Mouse (Mus musculus) midbrain, postnatal 0 days (tissue): ENCODE measurements around the gene Inafm2. TPM values are rescaled to one million over a fixed set of nuclear protein-coding genes. Genes with fewer than 3 reads are reported as not detected.

Experiments used
- ATAC-seq: fragments of 200-750 bp; cut with Nextera tagmentation; 2 replicates; pipeline ENCODE4 v1.8.0; 2017; ENCODE audit warnings: moderate number of reproducible peaks, mild to moderate bottlenecking, moderate TSS enrichment, moderate library complexity; ENCODE audit not compliant: low FRiP score
- DNase-seq: peaks from one replicate; pipeline ENCODE4 v3.0.0-alpha.2; 2015; ENCODE audit warnings: low spot score
- H3K27ac ChIP-seq: fragments of 300-500 bp; sonication (generic); 2 replicates; pipeline ENCODE4 v1.5.1; 2014; ENCODE audit warnings: low read depth, mild to moderate bottlenecking, low read length, mixed read lengths
- H3K27me3 ChIP-seq: fragments of 300-500 bp; sonication (generic); 2 replicates; pipeline ENCODE4 v1.6.1; 2014; ENCODE audit warnings: low read length, control low read depth, mixed read lengths; ENCODE audit not compliant: insufficient read depth
- H3K36me3 ChIP-seq: fragments of 300-500 bp; sonication (generic); 2 replicates; pipeline ENCODE4 v1.6.1; 2014; ENCODE audit warnings: low read length, control low read depth, mixed read lengths; ENCODE audit not compliant: insufficient read depth
- H3K4me1 ChIP-seq: fragments of 300-500 bp; sonication (generic); 2 replicates; pipeline ENCODE4 v1.6.1; 2014; ENCODE audit warnings: mild to moderate bottlenecking, control low read depth, antibody characterized with exemption, low read length, mixed read lengths; ENCODE audit not compliant: insufficient read depth
- H3K4me2 ChIP-seq: fragments of 300-500 bp; sonication (generic); 2 replicates; pipeline ENCODE4 v1.6.1; 2014; ENCODE audit warnings: low read depth, mild to moderate bottlenecking, low read length, mixed read lengths; ENCODE audit not compliant: poor library complexity, severe bottlenecking
- H3K4me3 ChIP-seq: fragments of 300-500 bp; sonication (generic); 2 replicates; pipeline ENCODE4 v1.5.1; 2014; ENCODE audit warnings: low read depth, mild to moderate bottlenecking, low read length, moderate library complexity
- H3K9ac ChIP-seq: fragments of 300-500 bp; sonication (generic); replicated peaks from 2 replicates; pipeline ENCODE4 v1.6.1; 2014; ENCODE audit warnings: mild to moderate bottlenecking, low read length, moderate library complexity, mixed read lengths; ENCODE audit not compliant: poor library complexity, severe bottlenecking
- H3K9me3 ChIP-seq: fragments of 300-500 bp; sonication (generic); 2 replicates; pipeline ENCODE4 v1.6.1; 2016; ENCODE audit warnings: low read length, control low read depth
- CTCF ChIP-seq: IDR thresholded peaks from 2 replicates; pipeline ENCODE4 v1.5.1; 2016; ENCODE audit warnings: antibody characterized with exemption, mild to moderate bottlenecking
- WGBS: fragments of 180-500 bp; shearing (Covaris S2); extraction: QIAGEN DNeasy Blood & Tissue Kit; methylation state at CpG from one replicate; pipeline ENCODE4 v1.1.7; 2014; 5-methylcytosine and 5-hydroxymethylcytosine counted together
- polyA plus RNA-seq: library from polyadenylated mRNA; unstranded; fragments of >200 nt; fragmentation: Nextera tagmentation; extraction: Ambion mirVana; gene quantifications from 2 replicates; pipeline ENCODE4 v1.2.1, GENCODE M21; 2015
- total RNA-seq: library from RNA; depleted of rRNA; stranded (reverse); fragments of >200 nt; gene quantifications from 2 replicates; pipeline ENCODE4 v1.2.3, GENCODE M21; 2014

Gene Inafm2
- total and polyA plus RNA-seq, 2 experiments from 2014 or later, result 13.3 to 17.4 TPM

DNA sequence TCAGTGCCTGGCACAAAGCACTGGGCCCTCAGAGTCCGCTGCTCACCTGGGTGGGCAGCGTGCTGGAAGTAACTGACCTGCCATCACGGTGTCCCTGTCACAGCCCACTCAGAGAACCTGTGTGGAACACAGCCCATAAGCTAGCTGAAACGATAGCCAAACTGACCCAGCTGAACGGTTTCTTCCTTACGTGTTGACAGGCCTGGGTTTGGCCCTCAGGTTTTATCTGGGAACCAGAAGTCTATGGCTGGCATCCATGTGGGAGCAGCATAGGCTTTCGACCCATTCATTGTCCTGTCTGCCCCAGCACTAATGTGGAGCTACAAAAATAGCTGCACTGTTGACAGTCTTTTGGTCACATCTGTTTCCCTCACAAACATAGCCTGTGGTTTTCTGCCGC is 4.9 kb downstream of the Inafm2 start:
- no peak overlapping the region for H3K4me2 ChIP-seq
- H3K9ac ChIP-seq, result no peak overlapping the region

DNA sequence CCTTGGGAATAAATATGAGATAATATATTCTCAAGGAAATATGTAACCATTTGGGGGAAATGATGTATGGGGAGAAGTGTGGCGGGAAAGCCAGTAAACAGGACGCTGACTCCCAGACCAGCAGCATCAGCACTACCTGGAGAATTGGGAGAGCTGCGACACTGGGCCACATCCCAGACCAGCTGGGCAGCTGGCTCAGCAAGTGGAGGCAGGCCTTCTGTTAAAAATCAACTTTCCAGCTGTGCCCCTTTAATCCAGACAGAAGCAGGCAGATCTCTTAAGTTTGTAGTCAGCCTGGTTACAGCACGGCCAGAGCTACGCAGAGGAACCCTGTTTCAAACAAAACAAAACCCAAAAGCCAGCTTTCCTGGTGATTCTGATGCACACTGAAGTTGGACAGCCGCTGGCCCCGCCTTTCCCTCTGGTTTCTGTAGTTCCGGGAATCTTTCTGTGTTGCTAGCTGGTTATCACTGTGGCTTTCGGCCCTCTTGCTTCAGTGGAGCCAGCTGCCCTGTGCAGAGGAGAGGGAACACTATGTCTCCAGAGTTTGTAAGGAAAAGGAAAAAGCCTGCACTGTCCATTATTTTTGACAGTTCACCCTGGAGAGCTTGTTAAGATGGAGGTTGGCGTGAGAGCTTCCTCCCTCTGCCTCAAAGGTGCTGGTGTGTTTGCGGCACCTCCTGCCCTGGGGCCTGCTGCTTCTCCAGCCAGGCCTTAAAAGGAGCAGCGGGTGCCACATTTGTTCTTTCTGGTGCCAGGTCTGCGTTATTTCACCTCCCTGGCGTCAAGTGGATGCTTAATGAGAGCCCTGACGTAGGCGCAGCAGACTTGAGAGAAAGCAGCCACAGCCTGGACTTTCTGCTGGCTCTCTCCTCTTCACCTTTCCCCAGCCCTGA is 6.6 kb downstream of the Inafm2 start:
- 69% methylated on average over 16 of the region's 16 CpGs for WGBS
- no peak for ATAC-seq
- no peaks in the 10 kb centered on the region for H3K9me3 ChIP-seq
- H3K27ac ChIP-seq, result no peak overlapping the region
- no peak for DNase-seq
- no peak for TF ChIP-seq CTCF
- no peak overlapping the region for H3K4me2 ChIP-seq
- 0 out of 2 replicates have a peak, but pooled peaks cover 4% of the 10 kb centered on the region for H3K36me3 ChIP-seq
- peaks cover 3% of the 10 kb centered on the region; the same call in 1 of the 2 replicates for H3K4me1 ChIP-seq
- no peaks in the 10 kb centered on the region for H3K27me3 ChIP-seq
- no peak overlapping the region for H3K9ac ChIP-seq
- H3K4me3 ChIP-seq, result no peak overlapping the region

More for the DNA sequence above, 4.9 kb downstream of the Inafm2 start:
- no peak for ATAC-seq
- Histone ChIP-seq H3K9me3 (no peaks in the 10 kb centered on the region), H3K27ac (no peak overlapping the region), H3K4me3 (no peak overlapping the region), H3K36me3 (0 out of 2 replicates have a peak, but pooled peaks cover 4% of the 10 kb centered on the region), H3K4me1 (peaks cover 4% of the 10 kb centered on the region; the same call in 1 of the 2 replicates), H3K27me3 (no peaks in the 10 kb centered on the region)
- TF ChIP-seq CTCF, result no peak
- 79% methylated on average over 8 of the region's 8 CpGs for WGBS
- DNase-seq, result no peak

DNA sequence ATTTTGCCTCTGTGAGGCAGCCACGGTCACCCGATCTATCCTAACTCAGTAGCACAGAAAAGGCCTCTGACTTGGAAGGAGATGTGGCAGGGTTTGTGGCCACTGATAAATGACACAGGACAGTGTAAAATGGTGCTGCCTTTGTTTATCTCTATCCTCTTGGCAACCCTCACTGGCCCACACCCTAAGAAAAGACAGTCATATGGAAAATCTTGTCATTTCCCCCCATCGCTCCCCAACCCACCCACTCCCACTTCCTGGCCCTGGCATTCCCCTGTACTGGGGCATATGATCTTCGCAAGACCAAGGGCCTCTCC is 7.2 kb downstream of the Inafm2 start:
- Histone ChIP-seq H3K9me3 (no peaks in the 10 kb centered on the region), H3K27ac (no peak overlapping the region), H3K36me3 (0 out of 2 replicates have a peak, but pooled peaks cover 4% of the 10 kb centered on the region), H3K4me1 (peaks cover 1% of the 10 kb centered on the region; the same call in 1 of the 2 replicates), H3K9ac (no peak overlapping the region), H3K27me3 (no peaks in the 10 kb centered on the region), H3K4me3 (no peak overlapping the region), H3K4me2 (no peak overlapping the region)
- ATAC-seq (no peak), DNase-seq (no peak)
- TF ChIP-seq CTCF, result no peak
- WGBS, result 92% methylated on average over 4 of the region's 4 CpGs

DNA sequence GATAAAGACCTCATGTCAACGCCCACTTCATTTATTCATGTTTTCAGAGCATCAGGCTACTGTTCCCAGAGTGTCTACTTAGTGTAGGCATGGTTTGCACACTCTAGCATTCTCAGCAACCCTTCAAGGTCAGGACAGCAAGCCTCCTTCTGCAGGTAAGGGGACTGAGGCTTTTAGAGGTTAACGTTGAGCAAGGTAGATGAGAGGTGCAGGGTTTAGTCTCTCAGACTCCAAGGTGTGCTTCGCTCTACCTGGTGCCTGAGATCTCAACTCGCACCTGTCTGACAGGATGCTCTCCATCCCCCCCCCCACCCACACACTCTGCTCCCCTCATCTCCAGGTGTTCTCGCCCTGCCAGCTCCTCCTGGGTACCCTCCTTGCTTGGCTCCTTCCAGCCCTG is 8.6 kb downstream of the Inafm2 start:
- no peak overlapping the region for H3K4me2 ChIP-seq
- H3K9ac ChIP-seq, result no peak overlapping the region
- no peaks in the 10 kb centered on the region for H3K9me3 ChIP-seq
- no peak for DNase-seq
- no peak overlapping the region for H3K4me3 ChIP-seq
- no peak overlapping the region for H3K27ac ChIP-seq
- no peak for TF ChIP-seq CTCF
- no peak for ATAC-seq
- WGBS, result 95% methylated on average over 5 of the region's 5 CpGs
- no peaks in the 10 kb centered on the region for H3K27me3 ChIP-seq
- no peaks in the 10 kb centered on the region; the same call in 1 of the 2 replicates for H3K4me1 ChIP-seq
- 0 out of 2 replicates have a peak, but pooled peaks cover 2% of the 10 kb centered on the region for H3K36me3 ChIP-seq

DNA sequence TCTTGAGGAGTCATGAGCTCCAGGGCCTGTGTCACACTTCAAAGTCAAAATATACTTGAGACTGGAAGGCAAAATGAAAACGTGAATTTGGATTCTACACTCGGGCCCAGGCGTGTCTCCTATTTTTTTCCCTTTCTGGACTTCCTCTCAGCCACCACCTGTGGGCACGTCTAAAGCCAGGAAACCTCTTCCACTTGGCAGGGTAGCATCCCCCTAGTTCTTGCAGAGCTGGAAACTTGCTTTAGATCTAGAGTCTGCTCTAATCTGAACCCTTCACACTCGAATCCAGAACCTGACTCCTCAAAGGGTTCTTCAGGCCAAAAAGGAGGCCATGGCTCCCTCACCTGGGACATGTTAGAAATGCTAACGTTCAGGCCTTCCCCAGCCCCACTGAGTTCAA is 9.8 kb downstream of the Inafm2 start:
- TF ChIP-seq CTCF, result no peak
- 81% methylated on average over 6 of the region's 6 CpGs for WGBS

DNA sequence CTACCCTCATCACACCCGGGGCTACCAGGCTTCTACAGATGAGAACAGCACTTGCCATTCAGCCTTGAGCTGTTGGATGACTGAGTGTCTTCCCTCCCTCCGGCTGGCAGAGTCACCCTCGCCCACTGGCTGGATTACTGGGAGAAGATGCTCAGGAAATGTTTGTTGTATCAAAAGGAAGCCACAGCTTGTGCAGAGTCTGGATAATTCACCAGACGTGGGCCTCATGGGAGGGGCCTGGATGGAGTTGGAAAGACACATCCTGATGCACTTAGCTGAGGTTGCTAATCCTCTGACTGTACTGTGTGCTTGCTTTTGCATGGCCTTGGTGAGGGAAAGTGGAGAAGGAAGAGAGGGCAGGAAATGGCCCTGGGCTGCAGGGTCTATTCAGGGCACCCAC is 10.5 kb downstream of the Inafm2 start:
- H3K9me3 ChIP-seq, result no peaks in the 10 kb centered on the region
- TF ChIP-seq CTCF, result no peak
- H3K4me1 ChIP-seq, result no peaks in the 10 kb centered on the region
- 87% methylated on average over 4 of the region's 4 CpGs for WGBS
- H3K9ac ChIP-seq, result no peak overlapping the region
- ATAC-seq (no peak), DNase-seq (no peak)
- no peaks in the 10 kb centered on the region for H3K36me3 ChIP-seq
- no peak overlapping the region for H3K4me3 ChIP-seq
- H3K4me2 ChIP-seq, result no peak overlapping the region
- no peak overlapping the region for H3K27ac ChIP-seq
- no peaks in the 10 kb centered on the region for H3K27me3 ChIP-seq

More for the DNA sequence above, 9.8 kb downstream of the Inafm2 start:
- ATAC-seq, result no peak
- no peak overlapping the region for H3K9ac ChIP-seq
- no peaks in the 10 kb centered on the region for H3K9me3 ChIP-seq
- no peaks in the 10 kb centered on the region for H3K36me3 ChIP-seq
- no peak overlapping the region for H3K4me3 ChIP-seq
- no peak overlapping the region for H3K4me2 ChIP-seq
- H3K27ac ChIP-seq, result no peak overlapping the region
- no peaks in the 10 kb centered on the region for H3K27me3 ChIP-seq
- H3K4me1 ChIP-seq, result no peaks in the 10 kb centered on the region
- no peak for DNase-seq
